Mouse (Mus musculus) kidney, embryonic 16.5 days (tissue): Measurements from ENCODE around the gene Apex2. TPM values are rescaled to one million over a fixed set of nuclear protein-coding genes. Genes with fewer than 3 reads are reported as not detected.

Experiments used
- ATAC-seq: fragments of 200-750 bp; cut with Nextera tagmentation; 2 replicates; pipeline ENCODE4 v1.8.0; 2017; ENCODE audit warnings: moderate TSS enrichment; ENCODE audit not compliant: low FRiP score, low TSS enrichment
- H3K27ac ChIP-seq: fragments of 300-500 bp; sonication (generic); 2 replicates; pipeline ENCODE4 v1.5.1; 2014; ENCODE audit warnings: low read length
- H3K27me3 ChIP-seq: fragments of 300-500 bp; sonication (generic); 2 replicates; pipeline ENCODE4 v1.6.1; 2014; ENCODE audit warnings: low read length, control low read depth, mixed read lengths; ENCODE audit not compliant: insufficient read depth
- H3K36me3 ChIP-seq: fragments of 300-500 bp; sonication (generic); 2 replicates; pipeline ENCODE4 v1.6.1; 2014; ENCODE audit warnings: low read length, control low read depth, mixed read lengths; ENCODE audit not compliant: insufficient read depth
- H3K4me1 ChIP-seq: fragments of 300-500 bp; sonication (generic); 2 replicates; pipeline ENCODE4 v1.6.1; 2014; ENCODE audit warnings: low read length, control low read depth, mixed read lengths; ENCODE audit not compliant: insufficient read depth
- H3K4me2 ChIP-seq: fragments of 300-500 bp; sonication (generic); replicated peaks from 2 replicates; pipeline ENCODE4 v1.6.1; 2014; ENCODE audit warnings: low read depth, low read length
- H3K4me3 ChIP-seq: fragments of 300-500 bp; sonication (generic); 2 replicates; pipeline ENCODE4 v1.5.1; 2014; ENCODE audit warnings: mild to moderate bottlenecking, low read length
- H3K9ac ChIP-seq: fragments of 300-500 bp; sonication (generic); replicated peaks from 2 replicates; pipeline ENCODE4 v1.6.1; 2014; ENCODE audit warnings: low read length
- H3K9me3 ChIP-seq: fragments of 300-500 bp; sonication (generic); 2 replicates; pipeline ENCODE4 v1.6.1; 2016; ENCODE audit warnings: low read length, control low read depth
- WGBS: fragments of 180-500 bp; shearing (Covaris S2); extraction: QIAGEN DNeasy Blood & Tissue Kit; methylation state at CpG from one replicate; pipeline ENCODE4 v1.1.7; 2014; 5-methylcytosine and 5-hydroxymethylcytosine counted together
- polyA plus RNA-seq: library from polyadenylated mRNA; unstranded; fragments of >200 nt; fragmentation: Nextera tagmentation; extraction: Ambion mirVana; gene quantifications from 2 replicates; pipeline ENCODE4 v1.2.1, GENCODE M21; 2015

Apex2 gene
- 23.7 and 24.5 TPM in 2 replicates for polyA plus RNA-seq

DNA sequence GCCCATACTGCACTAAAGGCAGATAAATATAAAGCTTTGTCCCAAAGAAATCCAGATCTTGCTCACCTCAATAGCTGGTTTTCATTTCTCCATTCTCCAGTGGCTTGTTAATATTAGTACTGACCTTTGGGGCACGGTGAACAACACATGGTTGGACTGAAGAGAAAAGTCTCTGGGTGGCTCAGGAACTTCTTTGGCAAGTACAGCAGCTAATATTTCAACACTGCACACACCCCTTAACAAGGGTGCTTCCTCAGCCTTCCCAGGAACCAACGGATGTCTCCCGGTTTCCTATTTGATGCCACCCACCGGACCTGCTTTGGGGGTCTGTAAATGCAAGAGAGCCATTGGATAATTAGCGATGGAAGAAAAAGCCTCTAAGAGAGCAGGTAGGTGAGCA, at the start of gene Apex2:
Gene Apex2, minus strand, starts transcription at position 173 of the 400 bp plus-strand sequence.
- Histone ChIP-seq H3K27ac (no peak within 1 kb of the TSS), H3K4me3 (peak within 1 kb of the TSS; percentile 63; the same call in 1 of the 2 replicates), H3K4me1 (peaks cover 3% of the 10 kb centered on the region; the same call in 1 of the 2 replicates), H3K27me3 (peaks cover 14% of the 10 kb centered on the region; the same call in 1 of the 2 replicates), H3K4me2 (peak within 1 kb of the TSS; percentile 60), H3K9me3 (no peaks in the 10 kb centered on the region), H3K36me3 (no peaks in the 10 kb centered on the region), H3K9ac (no peak within 1 kb of the TSS)
- 77% methylated on average over 5 of the region's 5 CpGs for WGBS
- ATAC-seq, result no peak

DNA sequence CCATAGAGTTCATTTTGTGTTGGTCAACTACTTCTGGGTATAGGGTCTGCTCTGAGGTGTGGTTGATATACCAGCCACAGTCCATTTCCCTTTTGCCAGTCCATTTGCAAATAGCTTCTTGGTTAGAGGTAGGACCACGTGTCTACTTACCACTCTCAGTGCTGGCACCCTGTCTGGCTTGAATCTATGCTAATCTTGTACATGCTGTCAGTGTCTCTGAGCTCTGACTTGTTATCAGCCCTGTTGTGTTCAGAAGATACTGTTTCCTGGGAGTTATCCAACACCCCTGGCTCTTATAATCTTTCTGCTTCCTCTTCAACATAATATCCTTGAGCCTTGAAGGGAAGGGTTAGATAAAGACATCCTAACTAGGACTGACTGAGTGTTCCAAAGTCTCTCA, 46.8 kb upstream of the Apex2 start:
- no peak overlapping the region for H3K4me2 ChIP-seq
- no peak overlapping the region for H3K4me3 ChIP-seq
- H3K36me3 ChIP-seq, result no peaks in the 10 kb centered on the region
- no peak overlapping the region for H3K9ac ChIP-seq
- H3K9me3 ChIP-seq, result no peaks in the 10 kb centered on the region
- H3K27me3 ChIP-seq, result peaks cover 3% of the 10 kb centered on the region; the same call in 1 of the 2 replicates
- no peaks in the 10 kb centered on the region for H3K4me1 ChIP-seq
- 68% methylated on average over 1 of the region's 1 CpGs for WGBS
- ATAC-seq, result no peak
- H3K27ac ChIP-seq, result no peak overlapping the region

DNA sequence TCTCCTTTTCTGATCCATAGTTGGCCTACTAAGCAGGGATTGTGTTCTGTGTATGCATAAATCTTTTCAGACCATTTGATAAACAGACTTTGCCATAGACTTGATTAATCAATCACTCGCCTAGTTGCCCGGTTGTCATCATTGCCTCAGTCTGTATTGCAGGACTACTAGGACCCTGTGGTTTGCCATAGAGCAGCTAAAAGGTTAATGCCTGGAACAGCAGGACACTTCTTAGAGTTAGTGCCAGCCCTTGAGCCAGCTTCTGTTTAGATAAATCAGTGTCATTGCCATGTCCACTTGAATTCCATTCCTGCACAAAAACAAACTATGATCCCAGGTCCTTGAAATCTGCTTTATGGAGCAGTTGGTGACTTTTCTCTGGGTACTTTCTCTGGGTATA, 9.2 kb upstream of the Apex2 start:
- peaks cover 9% of the 10 kb centered on the region; the same call in 1 of the 2 replicates for H3K27me3 ChIP-seq
- H3K9ac ChIP-seq, result no peak overlapping the region
- no peaks in the 10 kb centered on the region for H3K4me1 ChIP-seq
- no peak overlapping the region for H3K4me2 ChIP-seq
- ATAC-seq, result no peak
- no peak overlapping the region for H3K4me3 ChIP-seq
- WGBS, result 91% methylated on average over 2 of the region's 2 CpGs
- H3K27ac ChIP-seq, result no peak overlapping the region
- no peaks in the 10 kb centered on the region for H3K9me3 ChIP-seq
- no peaks in the 10 kb centered on the region for H3K36me3 ChIP-seq

DNA sequence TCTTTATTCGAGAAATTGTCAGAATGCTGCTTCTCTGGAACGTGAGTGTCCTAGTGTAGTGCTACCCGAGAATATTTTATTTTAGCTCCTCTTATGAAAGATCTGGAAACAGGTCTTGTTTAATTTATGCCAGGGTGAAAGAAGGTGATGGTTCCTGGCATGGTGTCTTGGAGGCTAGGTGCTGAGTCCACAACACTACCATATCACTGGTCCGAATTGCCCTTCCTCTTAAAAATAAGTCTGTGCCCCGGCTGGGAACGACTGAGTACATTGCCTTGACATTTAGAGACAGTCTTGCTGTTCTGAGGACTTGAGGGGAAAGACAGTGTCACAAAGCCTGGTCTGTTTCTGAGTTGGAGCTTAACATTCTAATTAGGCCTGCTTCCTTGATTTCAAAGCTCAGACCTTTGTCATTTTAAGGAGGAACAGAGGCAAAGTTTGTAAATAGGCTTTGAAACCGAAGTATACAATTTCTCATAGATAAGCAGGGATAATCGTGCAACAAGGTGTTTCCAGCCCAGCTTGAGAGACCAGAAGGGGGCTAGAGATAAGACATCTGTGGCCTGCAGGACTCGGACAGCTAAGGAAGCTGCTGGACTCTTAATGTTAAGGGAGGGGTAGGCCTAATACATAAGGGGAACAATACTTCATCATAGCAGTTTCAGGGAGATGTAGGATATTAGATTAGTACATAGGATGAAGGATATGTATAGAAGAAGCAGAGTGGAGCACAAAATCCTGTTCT, 5.5 kb upstream of the Apex2 start:
- 83% methylated on average over 9 of the region's 9 CpGs for WGBS
- Histone ChIP-seq H3K4me2 (no peak overlapping the region), H3K27ac (no peak overlapping the region), H3K27me3 (peaks cover 14% of the 10 kb centered on the region; the same call in 1 of the 2 replicates), H3K9me3 (no peaks in the 10 kb centered on the region), H3K4me1 (no peaks in the 10 kb centered on the region), H3K9ac (no peak overlapping the region), H3K36me3 (no peaks in the 10 kb centered on the region), H3K4me3 (no peak overlapping the region)
- no peak for ATAC-seq

DNA sequence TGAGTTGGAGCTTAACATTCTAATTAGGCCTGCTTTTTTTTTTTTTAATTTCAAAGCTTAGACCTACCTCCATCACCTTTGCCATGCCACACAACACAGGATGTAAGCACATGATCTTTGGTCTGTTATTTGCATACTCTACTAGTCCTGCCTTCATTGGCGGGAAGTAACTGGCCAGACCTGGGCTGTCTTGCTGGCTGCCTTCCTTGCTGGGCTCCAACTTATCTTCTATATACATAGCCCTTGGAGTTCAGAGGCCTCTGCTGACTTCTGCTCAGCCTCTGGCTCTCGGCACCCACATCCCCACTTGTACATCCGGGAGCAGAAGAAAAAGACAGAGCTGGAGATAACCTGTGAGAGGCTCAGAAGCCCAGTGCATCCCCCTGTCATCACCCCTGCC, 4.5 kb upstream of the Apex2 start:
- no peak overlapping the region for H3K9ac ChIP-seq
- no peaks in the 10 kb centered on the region for H3K36me3 ChIP-seq
- H3K9me3 ChIP-seq, result no peaks in the 10 kb centered on the region
- 96% methylated on average over 3 of the region's 3 CpGs for WGBS
- H3K4me3 ChIP-seq, result no peak overlapping the region
- H3K27ac ChIP-seq, result no peak overlapping the region
- no peak for ATAC-seq
- no peak overlapping the region for H3K4me2 ChIP-seq
- peaks cover under 1% of the 10 kb centered on the region; the same call in 1 of the 2 replicates for H3K4me1 ChIP-seq
- H3K27me3 ChIP-seq, result peaks cover 14% of the 10 kb centered on the region; the same call in 1 of the 2 replicates

DNA sequence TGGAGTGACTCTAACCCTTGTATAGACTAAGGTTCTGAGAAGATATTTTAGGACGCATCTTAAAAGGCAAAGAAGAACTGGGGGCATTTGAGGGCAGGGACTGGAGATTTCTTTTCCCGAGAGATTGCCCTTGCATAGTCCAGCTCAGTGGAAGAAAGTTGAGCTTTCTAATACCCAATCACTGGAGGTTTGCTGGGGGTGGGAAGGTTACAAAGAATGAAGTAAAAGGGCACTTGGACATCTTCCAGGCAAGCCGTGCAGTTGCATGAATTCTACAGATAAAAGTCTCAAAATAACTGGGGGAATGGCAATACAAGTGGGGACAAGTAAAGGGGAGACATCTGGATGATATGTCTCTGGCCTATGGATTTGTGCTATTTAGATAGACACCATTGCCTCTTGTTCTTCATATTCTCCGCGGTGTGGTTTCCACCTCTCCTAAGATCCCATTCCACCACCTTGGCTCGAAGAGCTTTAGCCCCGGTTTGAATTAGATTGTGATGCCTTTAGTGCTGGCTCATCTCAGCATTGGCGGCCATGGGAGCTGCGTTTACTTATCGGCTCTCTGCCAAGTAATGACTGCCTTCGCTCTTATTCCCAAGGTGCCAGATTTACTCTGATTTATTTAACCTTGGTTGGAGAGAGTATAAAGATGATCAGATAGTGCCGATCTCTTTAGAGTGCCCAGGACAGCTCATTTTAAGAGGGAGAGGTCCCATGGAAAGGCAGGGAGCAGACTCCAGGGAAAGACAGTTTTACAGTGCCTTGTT, 3.8 kb upstream of the Apex2 start:
- no peak overlapping the region for H3K4me2 ChIP-seq
- peaks cover 3% of the 10 kb centered on the region; the same call in 1 of the 2 replicates for H3K4me1 ChIP-seq
- no peak overlapping the region for H3K27ac ChIP-seq
- no peak overlapping the region for H3K4me3 ChIP-seq
- no peak for ATAC-seq
- peaks cover 12% of the 10 kb centered on the region; the same call in 1 of the 2 replicates for H3K27me3 ChIP-seq
- no peaks in the 10 kb centered on the region for H3K36me3 ChIP-seq
- H3K9me3 ChIP-seq, result no peaks in the 10 kb centered on the region
- 86% methylated on average over 12 of the region's 12 CpGs for WGBS
- H3K9ac ChIP-seq, result no peak overlapping the region

DNA sequence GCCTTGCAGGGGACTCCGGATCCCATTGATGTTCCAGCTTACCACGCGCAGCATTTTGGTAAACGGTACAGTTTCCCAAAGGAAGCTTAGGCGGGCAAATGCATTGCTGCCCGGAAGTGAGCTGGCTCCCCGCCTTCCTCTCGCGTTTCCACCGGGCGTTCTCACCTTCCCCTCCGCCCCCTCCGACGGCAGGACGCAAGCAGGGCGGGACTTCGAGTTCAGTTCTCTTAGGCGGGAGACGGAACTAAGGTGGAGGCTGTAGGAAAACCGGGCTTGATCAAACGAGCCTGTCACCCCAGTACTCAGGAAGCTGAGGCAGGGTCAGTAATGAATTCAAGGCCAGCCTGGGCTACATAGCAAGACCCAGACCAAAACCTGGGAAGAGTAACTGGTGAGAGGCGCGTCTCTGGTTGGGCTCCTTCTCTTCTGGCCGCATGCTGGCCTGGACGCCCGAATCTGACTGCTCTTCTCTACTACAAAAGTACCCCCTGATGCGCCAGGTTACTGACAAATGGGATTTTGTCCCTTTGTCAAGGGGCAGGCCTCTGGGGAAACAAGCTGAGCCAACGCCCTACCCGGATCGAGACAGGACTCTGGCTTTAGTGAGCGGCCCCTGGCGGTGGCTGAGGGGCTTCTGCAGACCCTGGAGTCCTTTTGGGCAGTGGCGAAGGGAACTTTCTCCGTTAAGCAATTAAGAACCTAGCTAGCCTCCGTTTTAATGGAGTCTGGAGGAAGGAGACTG, 1.5 kb downstream of the Apex2 start, which contains the start of gene Pfkfb1:
Gene Pfkfb1, plus strand, starts transcription at position 207 of the 742 bp plus-strand sequence.
- H3K4me2 ChIP-seq, result peak within 1 kb of the TSS; percentile 60
- H3K36me3 ChIP-seq, result peaks cover 5% of the 10 kb centered on the region; the same call in 1 of the 2 replicates
- peak; percentile 96 for ATAC-seq
- H3K9ac ChIP-seq, result peak within 1 kb of the TSS; percentile 81
- peaks cover 11% of the 10 kb centered on the region; the same call in 1 of the 2 replicates for H3K27me3 ChIP-seq
- no peaks in the 10 kb centered on the region for H3K9me3 ChIP-seq
- H3K4me1 ChIP-seq, result peaks cover 3% of the 10 kb centered on the region; the same call in 1 of the 2 replicates
- H3K27ac ChIP-seq, result peak within 1 kb of the TSS; percentile 86
- 19% methylated on average over 35 of the region's 35 CpGs for WGBS
- peak within 1 kb of the TSS; percentile 63 for H3K4me3 ChIP-seq

DNA sequence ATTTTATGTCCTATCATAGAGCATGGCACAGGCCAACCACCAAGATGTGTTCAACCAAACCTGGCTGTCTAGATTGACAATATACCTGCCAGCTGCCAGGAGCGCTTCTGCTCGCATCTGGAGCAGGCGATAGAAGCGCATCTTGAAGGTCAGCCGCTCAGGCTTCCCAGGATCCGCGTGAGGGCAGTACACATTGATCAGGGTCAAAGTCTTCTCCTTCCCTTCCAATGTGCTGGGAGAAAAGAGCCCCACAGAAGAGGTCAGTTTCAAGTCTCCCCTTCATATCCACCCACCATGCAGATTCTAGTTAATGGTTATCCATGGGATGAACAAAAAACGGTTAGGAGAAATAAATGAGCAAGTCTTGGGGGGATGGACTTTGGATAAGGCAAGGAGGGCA, 4.6 kb downstream of the Apex2 start:
- 87% methylated on average over 8 of the region's 8 CpGs for WGBS
- peaks cover 11% of the 10 kb centered on the region; the same call in 1 of the 2 replicates for H3K36me3 ChIP-seq
- H3K27ac ChIP-seq, result no peak overlapping the region
- ATAC-seq, result no peak
- H3K9me3 ChIP-seq, result no peaks in the 10 kb centered on the region
- H3K27me3 ChIP-seq, result peaks cover 5% of the 10 kb centered on the region; the same call in 1 of the 2 replicates
- H3K9ac ChIP-seq, result no peak overlapping the region
- no peak overlapping the region for H3K4me3 ChIP-seq
- no peak overlapping the region for H3K4me2 ChIP-seq
- peaks cover 3% of the 10 kb centered on the region; the same call in 1 of the 2 replicates for H3K4me1 ChIP-seq

DNA sequence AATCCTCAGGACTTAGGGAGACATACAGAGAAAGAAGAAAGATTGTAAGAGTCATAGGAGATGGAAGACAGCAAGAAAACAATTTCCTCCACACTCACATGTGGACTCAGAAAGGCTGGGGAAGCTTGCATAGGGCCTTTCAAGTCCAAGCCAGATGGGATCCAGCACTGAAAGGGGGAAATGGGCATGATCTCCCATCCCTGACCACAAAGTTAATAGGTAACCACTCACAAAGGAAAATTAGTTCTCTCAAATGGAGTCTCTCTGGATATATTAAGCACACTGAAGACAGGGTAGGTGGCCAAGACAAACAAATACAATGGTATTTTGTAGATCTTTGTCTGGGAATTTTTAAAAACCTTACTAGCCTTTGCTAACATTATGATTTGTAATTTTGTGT, 7.7 kb downstream of the Apex2 start:
- no peak overlapping the region for H3K9ac ChIP-seq
- no peak overlapping the region for H3K27ac ChIP-seq
- H3K27me3 ChIP-seq, result peaks cover 3% of the 10 kb centered on the region; the same call in 1 of the 2 replicates
- H3K9me3 ChIP-seq, result no peaks in the 10 kb centered on the region
- H3K4me2 ChIP-seq, result no peak overlapping the region
- no peak overlapping the region for H3K4me3 ChIP-seq
- no peaks in the 10 kb centered on the region for H3K4me1 ChIP-seq
- H3K36me3 ChIP-seq, result peaks cover 11% of the 10 kb centered on the region; the same call in 1 of the 2 replicates
- ATAC-seq, result 0 out of 2 replicates have a peak, but pooled peaks have one; percentile 39
